Mouse (Mus musculus) cerebellum, postnatal 14 days (tissue): ENCODE measurements at regions not wholly inside any gene's neighbourhood (a gene's known extent, or its start where the extent isn't known, plus 50 kb on each side); places are given as distances from the start of the nearest gene placed in this dataset.
"Not testable (repeated sequence)": the region's sequence is repeated elsewhere in the genome, so short reads cannot be mapped to it uniquely, and the experiment has no call there.

ENCODE experiments used
- DNase-seq, 2 experiments: peaks; one replicate each; pipeline ENCODE4 v3.0.0; 2021; ENCODE audit warnings: mixed read lengths in 2 of 2

DNA sequence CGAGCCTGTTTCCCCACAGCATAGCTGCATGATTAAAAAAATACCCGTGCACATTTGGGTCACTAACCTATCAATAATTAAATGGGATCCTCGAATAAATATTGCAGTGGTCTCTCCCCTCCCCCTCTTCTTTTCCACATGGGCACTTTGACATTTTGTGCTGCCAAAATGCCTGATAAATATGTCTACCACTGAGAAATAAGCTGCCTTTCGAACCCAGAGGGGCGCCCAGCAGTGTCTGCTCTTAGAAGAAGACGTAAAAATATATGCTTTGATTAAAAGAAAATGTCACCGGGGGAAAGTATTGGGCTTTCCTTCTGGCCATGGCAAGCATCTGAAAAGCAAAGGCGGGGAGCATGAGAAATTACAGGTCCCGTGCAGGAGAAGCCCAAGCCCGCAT lies 152.6 kb upstream of the Frmd4a start:
- DNase-seq = no peak

DNA sequence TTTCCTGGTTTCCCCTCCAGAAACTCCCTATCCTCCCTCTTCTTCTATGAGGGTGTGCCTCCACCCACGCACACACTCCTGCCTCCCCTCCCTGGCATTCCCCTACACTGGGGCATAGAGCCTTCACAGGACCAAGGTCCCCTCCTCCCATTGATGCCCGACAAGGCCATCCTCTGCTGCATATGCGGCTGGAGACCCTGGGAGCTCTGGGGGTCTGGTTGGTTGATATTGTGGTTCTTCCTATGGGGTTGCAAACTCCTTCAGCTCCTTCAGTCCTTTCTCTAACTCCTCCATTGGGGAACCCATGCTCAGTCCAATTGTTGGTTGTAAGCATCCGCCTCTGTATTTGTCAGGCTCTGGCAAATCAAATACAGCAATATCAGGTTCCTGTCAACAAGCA lies 150.8 kb upstream of the Frmd4a start:
- not testable (repeated sequence) for DNase-seq

DNA sequence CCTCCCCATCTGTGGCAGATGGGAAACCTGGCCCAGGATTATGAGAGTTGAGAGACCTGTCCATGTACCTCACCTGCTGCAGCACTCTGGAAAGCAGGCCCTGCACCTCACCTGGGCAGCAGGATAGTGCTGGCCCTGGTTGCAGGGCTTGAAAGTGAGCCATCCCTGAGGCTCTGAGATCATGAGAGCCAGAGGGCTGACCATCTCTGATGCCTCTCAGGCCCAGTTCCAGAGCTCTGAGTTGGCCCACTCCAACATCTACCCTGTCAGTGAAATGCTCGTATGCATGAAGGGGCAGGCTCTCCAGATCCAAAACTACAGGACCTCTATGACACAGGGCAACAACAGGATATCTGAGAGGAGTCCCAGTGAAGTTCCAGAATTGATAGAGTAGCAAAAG lies 147.8 kb upstream of the Frmd4a start:
- DNase-seq = peak; percentile 22 to 44

DNA sequence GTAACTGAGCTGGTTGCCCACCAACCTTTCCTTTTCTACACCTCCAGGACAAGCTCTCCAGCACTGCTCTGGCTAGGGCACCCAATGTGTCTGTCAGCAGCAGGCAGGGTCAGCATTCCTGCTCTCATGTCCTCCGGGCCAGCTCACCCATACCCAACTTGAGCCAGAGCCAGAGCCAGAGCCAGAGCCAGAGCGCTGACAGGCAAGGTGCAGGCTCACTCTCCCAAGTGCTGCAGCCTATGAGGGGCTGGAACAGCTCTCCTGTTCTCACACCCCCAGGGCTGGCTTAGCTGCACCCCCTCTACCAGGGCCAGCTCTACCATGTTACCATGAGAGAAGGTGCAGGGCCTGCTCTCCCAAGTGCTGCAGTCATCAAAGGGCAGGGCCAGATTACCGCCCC lies 145.8 kb upstream of the Frmd4a start:
- DNase-seq = no peak

DNA sequence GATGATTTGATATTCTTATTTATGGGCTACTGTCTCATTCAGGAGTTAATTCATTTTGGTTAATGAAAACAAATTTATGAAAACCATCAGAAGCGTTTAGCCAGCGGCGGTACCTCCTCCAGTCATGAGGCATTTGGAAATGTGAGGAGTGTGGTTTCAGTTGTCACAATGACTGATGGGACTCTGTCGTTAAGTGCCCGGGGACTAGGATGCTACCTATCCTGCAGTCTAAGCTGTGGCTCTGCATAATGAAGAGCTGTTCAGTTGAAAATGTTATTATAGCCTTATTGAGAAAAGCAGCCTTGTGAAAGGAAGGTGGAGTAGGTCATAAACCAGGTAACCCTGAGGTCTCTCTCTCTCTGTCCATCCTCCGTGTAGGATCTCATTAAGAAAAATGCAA lies 130.5 kb upstream of the Frmd4a start:
- DNase-seq = no peak

DNA sequence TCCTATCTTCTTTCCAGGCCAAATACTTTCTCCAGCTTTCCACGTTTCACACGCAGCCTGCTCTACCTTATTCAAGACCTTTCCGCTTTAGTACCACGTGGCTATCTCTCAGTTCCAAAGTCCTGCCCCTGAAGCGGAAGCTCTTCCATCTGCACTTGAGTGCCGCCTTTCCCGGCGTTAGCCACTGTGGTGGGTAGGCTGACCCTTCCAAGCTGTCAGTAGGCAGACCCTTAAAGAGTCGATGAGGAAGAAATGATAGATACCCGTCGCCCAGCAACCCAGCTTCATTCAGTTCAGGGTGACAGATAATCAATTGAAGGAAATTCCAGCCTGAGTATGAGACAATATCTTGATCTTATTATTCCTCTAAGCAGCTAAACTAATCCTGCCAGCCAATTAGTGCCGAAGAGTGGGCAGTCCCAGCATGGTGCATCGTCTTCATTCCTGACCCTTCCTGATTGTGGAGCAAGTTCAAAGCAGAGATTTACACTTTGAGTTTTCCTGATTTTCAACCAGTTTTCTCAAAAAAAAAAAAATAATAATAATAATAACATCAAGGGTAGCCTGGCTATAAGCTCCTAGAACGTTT lies 129.6 kb upstream of the Frmd4a start:
- no peak for DNase-seq

DNA sequence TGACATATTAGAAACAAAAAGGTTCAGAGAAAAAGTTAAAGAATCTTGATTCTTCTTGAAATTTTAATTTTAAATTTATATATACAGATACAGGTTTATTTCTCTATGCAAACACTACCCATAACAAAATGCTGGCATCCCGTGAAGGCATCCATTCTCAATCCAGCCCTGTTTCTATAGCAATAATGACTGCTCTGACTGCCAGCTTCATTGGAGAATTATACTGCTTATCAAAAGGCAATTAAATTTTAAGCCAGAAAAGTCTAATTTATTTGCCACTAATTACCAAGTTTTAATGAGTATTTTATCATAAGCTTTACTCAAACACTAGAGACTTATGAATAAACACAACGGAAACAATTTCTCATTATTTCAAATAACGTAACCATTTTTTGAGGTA lies 128.1 kb upstream of the Frmd4a start:
- no peak for DNase-seq

DNA sequence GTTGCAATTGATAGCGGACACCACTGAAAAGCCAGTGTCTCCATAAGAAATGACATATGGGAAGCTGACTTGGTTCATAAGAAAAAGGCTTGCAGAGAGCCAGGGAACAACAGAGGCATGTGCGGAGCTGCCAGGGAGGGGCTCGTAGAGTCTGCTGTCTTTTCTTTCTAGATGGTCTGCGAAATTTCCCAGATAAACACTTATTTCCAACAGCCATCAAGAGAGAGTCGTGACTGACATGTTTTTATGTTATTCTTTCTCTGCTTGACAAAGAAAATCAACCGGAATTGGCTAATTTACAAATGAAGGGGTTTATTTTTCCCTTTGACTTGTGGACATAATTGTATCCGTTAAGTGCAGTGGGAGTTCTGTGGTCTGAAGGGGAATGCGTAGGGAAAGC lies 127.1 kb upstream of the Frmd4a start:
- no peak for DNase-seq

DNA sequence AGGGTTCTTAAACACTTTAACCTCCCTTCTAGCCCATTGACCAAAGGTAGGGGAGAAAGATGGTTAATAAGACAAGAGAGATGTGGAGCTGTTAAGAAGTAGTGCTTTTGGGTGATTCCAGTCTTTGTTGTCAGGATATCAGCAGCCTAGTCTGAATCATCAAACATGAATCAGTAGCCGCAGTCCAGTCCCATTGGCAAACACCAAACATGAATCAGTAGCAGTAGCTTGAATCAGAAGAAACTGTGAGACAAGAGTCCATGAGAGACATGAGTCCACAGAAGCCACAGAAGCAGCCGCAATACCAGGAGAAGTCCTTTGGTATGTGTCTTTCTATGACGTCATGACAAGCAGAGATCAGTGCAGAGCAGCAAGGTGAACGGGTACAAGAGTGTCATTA lies 110.5 kb upstream of the Frmd4a start:
- no peak for DNase-seq

DNA sequence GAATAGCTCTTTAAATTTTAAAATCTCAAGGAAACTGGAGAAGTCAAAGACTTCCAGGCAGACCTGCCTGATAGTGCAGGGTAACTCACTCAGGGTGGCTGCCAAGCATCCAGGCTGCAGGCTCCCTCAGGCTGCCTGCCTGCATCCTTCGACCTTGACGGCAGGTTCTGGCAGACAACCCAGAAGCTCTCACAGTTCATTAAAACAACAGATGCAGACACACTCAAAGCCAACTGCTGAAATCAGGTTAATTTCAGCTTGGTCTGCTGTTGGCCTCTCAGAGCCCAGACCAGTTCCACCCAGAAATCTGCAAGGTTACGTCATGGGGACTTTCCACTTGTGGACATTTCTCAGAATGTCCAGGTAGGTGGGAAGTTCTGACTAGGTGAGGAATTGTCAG lies 109.3 kb upstream of the Frmd4a start:
- DNase-seq = peak; percentile 91 to 92

DNA sequence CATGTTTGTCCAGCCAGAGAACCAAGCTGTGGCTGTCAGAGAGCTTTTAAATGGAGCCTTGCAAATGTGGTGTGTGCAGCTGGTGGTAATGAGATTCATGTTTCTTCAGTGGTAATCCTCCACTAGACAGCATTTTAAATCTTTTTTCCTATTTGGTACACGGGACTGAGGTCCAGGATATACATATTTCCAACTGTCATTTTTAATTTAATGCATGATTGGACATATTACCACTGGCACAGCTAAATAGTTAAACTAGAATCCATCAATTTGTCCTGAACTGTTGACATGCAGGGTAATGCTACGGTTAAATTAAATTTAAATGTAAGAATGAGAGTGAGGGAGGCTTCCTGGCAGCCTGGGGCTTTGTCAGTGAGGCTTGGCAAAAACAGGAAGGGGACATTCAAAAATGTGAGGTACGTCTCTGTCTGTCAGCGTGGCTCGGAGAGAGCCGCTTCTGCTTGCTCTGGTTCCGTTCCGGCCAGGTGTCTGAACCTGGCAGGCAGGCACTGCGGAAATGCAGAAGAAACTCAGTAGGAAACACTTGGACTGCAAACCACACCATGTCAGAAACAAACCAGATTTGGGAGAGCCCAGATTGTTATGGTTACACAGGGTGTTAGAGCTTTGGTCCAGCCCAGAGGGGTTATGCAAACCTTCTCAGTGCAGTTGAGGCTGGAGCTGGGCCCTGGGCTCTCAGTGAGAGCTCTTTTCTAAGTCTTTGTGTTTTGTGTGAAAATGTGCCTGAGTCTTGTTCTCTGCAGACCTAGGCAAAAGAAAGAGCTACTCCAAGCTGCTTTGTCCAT lies 107.2 kb upstream of the Frmd4a start:
- DNase-seq = peak; percentile 45 to 48

DNA sequence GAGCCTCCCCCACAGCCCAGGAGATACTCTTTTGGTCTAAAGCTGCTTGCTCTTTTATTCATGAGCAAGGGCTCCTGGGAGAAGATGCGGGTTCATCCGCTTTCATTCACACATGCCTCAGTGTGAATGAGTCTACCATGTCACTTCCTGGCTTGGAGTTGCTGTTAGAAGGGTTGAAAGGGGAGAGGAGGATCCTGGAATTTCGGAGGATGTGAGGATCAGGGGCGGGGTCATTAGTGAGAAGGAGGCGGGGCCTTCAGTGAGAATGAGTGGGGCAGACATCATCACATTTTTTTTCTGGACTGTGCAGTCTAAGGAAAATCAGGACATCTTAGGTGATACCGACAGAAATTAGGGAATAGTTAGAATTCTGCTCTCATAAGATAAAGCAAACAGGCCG lies 102.4 kb upstream of the Frmd4a start:
- DNase-seq = no peak

DNA sequence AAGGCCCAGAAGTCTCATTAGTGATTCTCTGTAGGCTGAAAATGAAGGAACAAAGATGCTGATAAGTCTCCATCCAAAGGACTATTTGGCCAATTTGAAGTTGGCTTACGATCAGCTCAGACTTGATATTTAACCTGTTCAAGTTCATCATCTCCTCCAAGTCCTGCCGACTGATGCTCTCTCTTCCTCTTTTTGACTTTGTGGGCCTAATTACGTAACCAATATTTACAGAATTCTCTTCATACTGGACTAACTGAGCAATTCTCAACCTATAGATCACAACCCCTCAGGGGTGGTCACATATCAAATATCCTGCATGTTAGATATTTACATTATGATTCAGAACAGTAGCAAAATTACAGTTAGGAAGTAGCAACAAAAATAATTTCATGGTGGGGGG lies 101.2 kb upstream of the Frmd4a start:
- DNase-seq = no peak

DNA sequence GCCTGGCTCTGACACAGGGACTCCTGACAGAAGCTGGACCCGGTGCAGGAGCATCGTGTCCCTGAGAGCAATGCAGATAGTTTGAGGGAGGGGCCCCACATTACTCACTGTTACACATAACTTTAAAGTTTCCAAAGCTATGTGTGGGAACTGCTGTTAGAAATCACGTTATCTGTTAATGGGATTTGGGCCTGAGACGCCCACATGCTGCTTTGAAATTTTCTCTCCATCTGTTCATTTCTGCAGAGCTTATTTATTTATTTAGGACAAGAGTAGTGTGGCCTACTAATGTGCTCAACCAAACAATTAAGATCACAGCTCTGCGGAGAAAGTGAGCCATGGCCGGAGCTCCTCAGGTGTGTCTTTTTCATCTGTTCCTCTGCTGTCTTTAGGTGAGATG lies 99.4 kb upstream of the Frmd4a start:
- DNase-seq = peak in 1 of 2 experiments; percentile 64

DNA sequence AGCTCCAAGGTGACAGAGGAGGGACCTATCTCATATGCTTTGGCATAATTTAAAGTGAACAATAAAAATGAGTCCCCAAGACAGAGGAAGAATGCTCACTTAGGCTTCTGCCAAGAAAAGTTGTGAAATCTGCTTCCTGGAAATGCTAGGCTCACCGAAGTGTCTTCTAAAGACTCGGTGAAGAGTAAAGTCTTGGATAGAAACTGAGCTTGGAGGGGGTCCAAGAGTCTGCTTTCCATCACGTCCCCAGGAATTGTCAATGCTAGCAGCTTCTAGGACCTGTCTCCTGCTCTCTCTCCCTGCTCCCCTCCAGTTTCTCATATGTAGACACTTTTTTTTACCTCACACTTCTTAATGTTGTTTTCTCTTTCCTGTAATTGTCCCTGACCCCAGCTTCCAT lies 97.6 kb upstream of the Frmd4a start:
- no peak for DNase-seq

DNA sequence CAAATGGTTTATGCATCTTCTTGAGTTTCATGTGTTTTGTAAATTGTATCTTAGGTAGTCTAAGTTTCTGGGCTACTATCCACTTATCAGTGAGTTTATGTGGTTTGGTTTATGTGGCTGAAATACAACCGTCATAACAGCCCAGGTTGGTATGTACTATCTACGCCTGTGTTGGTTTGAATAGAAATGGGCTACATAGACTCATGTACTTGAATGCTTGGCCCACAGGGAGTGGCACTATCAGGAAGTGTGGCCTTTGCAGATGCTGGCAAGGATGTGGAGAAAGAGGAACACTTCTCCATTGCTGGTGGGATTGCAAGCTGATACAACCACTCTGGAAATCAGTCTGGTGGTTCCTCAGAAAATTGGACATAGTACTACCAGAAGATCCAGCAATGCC lies 96.4 kb upstream of the Frmd4a start:
- not testable (repeated sequence) for DNase-seq

DNA sequence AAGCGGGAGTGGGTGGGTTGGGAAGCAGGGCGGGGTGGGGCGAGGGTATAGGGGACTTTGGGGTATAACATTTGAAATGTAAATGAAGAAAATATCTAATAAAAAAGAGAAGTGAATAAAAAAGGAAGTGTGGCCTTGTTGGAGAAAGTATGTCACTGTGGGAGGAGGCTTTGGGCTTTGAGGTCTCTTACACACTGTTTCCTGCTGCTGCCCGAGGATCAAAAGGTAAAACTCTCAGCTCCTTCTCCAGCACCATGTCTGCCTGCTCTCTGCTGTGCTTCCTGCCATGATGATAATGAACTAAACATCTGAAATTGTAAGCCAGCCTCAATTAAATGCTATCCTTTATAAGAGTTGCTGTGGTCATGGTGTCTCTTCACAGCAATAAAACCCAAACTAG lies 94.8 kb upstream of the Frmd4a start:
- DNase-seq = no peak

DNA sequence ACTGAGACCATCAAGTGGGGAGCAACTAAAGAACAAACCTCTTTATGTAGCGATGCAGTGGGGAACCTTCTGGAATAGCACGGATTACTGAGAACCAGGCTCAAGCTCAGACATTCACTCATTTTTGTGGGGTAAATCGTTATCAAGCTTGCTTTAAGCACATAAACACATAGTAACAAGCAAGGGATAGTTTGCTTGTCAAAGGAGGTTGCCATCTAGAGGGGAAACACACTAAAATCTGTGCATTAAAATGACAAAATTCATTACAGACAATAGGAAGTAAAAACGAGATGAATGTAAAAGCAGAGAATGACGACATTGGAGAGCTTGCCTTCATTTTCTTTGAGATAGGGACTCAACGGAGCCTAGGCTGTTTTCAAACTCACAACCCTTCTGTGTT lies 92.8 kb upstream of the Frmd4a start:
- DNase-seq = no peak

DNA sequence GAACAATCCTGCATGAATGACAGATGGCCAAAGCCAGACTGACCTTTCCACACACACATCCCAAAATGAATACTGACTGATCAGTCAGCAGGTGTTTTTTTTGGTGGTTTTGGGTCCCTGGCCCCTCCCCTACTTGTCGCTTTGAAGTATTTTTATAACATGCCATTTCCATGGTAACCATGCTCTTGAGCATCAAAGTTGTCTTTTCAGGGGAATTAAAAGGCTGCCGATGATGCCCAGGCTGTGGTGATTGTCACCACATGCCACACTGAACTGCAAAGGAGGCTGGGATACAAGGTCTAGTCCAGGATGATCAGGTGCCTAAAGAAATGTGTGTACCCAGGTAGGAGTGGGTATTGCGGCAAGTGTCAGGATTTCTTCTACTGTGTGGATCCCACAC lies 92.3 kb upstream of the Frmd4a start:
- DNase-seq = no peak

DNA sequence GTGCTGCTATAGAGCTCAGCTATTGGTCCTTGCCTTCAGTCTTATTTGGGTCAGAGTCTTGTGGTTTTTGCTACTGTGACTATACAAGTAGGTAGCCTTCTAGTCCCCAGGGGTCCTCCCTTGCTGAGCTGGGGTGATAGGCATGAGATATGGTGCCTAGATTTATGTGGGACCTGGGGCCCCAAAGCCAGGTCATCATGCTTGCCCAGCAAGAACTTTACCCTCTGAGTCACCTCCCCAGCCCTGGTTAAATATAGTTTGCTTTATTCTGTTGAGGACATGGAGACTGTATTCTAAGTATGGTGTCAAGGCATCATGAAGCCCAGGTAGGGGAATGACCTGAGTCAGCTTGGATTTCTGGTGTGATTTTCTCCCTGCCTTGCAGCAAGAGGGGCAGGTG lies 91.4 kb upstream of the Frmd4a start:
- DNase-seq = no peak

DNA sequence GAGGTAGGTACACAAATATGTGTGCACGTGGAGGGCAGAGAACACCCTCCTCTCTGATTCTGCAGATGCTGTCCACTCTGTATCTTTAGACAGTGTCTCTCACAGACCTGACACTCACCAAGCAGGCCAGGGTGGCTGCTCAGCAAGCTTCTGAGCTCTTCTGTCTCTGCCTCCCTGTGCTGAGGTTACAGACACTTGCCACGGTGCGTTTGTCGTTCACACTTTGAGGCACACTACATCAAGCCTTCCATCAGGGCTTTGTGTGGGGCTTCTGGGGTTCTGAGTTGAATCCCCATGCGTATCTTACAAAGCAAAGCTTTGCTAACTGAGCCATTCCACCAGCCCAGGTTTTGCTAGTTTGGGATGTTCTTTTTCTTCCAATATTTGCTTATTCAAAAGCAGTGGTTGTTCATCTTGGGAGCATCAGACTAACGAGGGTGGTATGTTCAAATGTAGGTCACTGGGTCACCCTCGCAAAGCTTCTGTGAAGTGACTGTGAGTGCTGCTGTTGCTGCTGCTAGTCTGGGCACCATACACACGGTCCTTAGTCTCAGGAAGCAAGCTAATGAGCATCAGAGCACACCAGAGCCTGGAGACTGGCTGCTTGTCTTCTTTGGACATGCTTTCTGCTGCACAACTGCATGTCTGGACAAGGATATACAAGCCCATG lies 90.2 kb upstream of the Frmd4a start:
- DNase-seq = no peak

DNA sequence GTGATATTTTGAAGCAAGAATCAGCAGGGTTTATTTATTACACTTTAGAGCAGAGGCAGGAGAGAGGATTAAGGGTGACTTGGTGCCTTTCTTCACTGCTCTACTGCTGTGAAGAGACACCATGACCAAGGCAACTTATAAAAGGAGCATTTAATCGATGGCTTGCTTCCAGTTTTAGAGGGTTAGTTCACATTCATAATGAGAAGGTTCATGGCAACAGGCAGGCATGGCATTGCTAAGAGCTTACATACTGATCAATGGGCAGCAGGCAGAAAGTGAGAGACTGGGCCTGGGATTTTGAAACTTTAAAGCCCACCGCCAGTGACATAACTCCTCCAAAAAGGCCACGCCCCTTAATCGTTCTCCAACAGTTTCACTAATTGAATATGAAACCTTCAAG lies 89.7 kb upstream of the Frmd4a start:
- no peak for DNase-seq

DNA sequence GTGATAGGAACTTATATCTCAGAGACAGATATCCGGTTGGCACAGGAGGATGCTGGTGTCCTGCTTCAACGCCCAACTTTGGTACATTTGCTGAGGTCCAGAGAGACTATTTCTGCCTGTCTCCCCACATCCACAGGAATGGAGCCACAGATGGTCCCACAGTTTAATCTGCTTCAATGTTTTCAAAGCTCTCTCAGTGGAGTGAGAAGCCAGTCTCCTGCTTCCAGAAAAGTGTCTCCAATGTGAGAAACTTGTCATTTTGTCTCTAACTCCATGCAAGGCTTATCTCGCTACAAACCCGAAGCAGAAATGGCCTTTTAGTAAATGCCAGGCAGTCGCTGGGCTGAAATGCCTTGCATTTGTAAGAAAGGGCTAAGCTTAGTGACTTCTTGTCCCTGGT lies 86.9 kb upstream of the Frmd4a start:
- DNase-seq = no peak

DNA sequence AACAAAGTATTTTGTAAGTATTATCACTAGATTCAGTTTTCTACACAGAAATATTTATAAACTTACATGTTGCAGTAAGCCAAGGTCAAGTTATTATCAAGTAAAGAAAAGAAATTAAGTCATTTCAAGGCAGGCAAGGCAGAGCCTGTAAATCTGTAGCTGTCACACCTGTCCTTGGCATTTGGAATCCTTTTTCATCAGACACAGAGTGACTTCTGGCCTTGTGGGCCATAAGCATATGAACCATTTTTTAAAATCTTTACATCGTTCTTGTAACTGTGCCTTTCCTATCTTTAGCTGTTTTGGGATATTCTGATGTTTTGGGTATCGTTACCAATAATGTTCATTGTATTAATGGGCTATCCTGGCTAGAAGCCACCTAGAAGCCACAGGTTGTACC lies 76.7 kb upstream of the Frmd4a start:
- no peak for DNase-seq
